Mouse (Mus musculus) lung, postnatal 0 days (tissue): ENCODE results near the gene Rtn2. TPM values are rescaled to one million over a fixed set of nuclear protein-coding genes. Genes with fewer than 3 reads are reported as not detected.

ENCODE experiments used
- ATAC-seq: fragments of 200-750 bp; cut with Nextera tagmentation; 2 replicates; pipeline ENCODE4 v1.8.0; 2017; ENCODE audit warnings: moderate library complexity
- DNase-seq: peaks from one replicate; pipeline ENCODE4 v3.0.0-alpha.2; 2016; ENCODE audit warnings: low spot score
- H3K27ac ChIP-seq: fragments of 300-500 bp; sonication (generic); 2 replicates; pipeline ENCODE4 v1.5.1; 2014; ENCODE audit warnings: antibody characterized with exemption, mild to moderate bottlenecking, low read length, mixed read lengths
- H3K27me3 ChIP-seq: fragments of 300-500 bp; sonication (generic); replicated peaks from 2 replicates; pipeline ENCODE4 v1.6.1; 2014; ENCODE audit warnings: low read length, mixed read lengths; ENCODE audit not compliant: insufficient read depth
- H3K36me3 ChIP-seq: fragments of 300-500 bp; sonication (generic); 2 replicates; pipeline ENCODE4 v1.6.1; 2014; ENCODE audit warnings: low read length, mixed read lengths; ENCODE audit not compliant: insufficient read depth
- H3K4me1 ChIP-seq: fragments of 300-500 bp; sonication (generic); 2 replicates; pipeline ENCODE4 v1.6.1; 2014; ENCODE audit warnings: antibody characterized with exemption, low read depth, low read length, mixed read lengths; ENCODE audit not compliant: insufficient read depth
- H3K4me2 ChIP-seq: fragments of 300-500 bp; sonication (generic); replicated peaks from 2 replicates; pipeline ENCODE4 v1.6.1; 2014; ENCODE audit warnings: low read depth, mild to moderate bottlenecking, low read length, moderate library complexity, mixed read lengths
- H3K4me3 ChIP-seq: fragments of 300-500 bp; sonication (generic); 2 replicates; pipeline ENCODE4 v1.5.1; 2014; ENCODE audit warnings: low read depth, low read length
- H3K9ac ChIP-seq: fragments of 300-500 bp; sonication (generic); replicated peaks from 2 replicates; pipeline ENCODE4 v1.6.1; 2014; ENCODE audit warnings: low read depth, mild to moderate bottlenecking
- H3K9me3 ChIP-seq: fragments of 300-500 bp; sonication (generic); 2 replicates; pipeline ENCODE4 v1.6.1; 2016; ENCODE audit warnings: low read length, mixed read lengths
- CTCF ChIP-seq: IDR thresholded peaks from 2 replicates; pipeline ENCODE4 v1.5.1; 2016; ENCODE audit warnings: antibody characterized with exemption, mild to moderate bottlenecking
- EP300 ChIP-seq: IDR thresholded peaks from 2 replicates; pipeline ENCODE4 v1.6.1; 2016; ENCODE audit warnings: antibody characterized with exemption, mild to moderate bottlenecking, control low read depth
- WGBS: fragments of 180-500 bp; shearing (Covaris S2); extraction: QIAGEN DNeasy Blood & Tissue Kit; methylation state at CpG from one replicate; pipeline ENCODE4 v1.1.7; 2014; 5-methylcytosine and 5-hydroxymethylcytosine counted together
- polyA plus RNA-seq: library from polyadenylated mRNA; unstranded; fragments of >200 nt; fragmentation: Nextera tagmentation; extraction: Ambion mirVana; gene quantifications from 2 replicates; pipeline ENCODE4 v1.2.1, GENCODE M21; 2015

Rtn2 gene
- polyA plus RNA-seq, 1 experiment from 2014 or later, result 26.6 TPM

- H3K4me1 ChIP-seq, result no peaks in the 10 kb centered on the region
- TF ChIP-seq CTCF (no peak), EP300 (no peak)
- H3K4me2 ChIP-seq, result no peak overlapping the region
- no peak overlapping the region for H3K4me3 ChIP-seq
- H3K9me3 ChIP-seq, result no peaks in the 10 kb centered on the region
- WGBS, result 57% methylated on average over 2 of the region's 4 CpGs
- H3K9ac ChIP-seq, result no peak overlapping the region
- H3K27me3 ChIP-seq, result no peaks in the 10 kb centered on the region
- DNase-seq (no peak), ATAC-seq (no peak)
- H3K36me3 ChIP-seq, result no peaks in the 10 kb centered on the region
- no peak overlapping the region for H3K27ac ChIP-seq
Measured at GRCm38 (mm10) chr7:19239986-19240385, 42.4 kb upstream of the Rtn2 start.

GRCm38 (mm10) chr7:19240905-19241463 lies 41.4 kb upstream of the Rtn2 start:
- Histone ChIP-seq H3K4me3 (no peak overlapping the region), H3K4me2 (no peak overlapping the region), H3K27me3 (no peaks in the 10 kb centered on the region), H3K27ac (no peak overlapping the region), H3K36me3 (no peaks in the 10 kb centered on the region), H3K9ac (no peak overlapping the region), H3K4me1 (no peaks in the 10 kb centered on the region), H3K9me3 (no peaks in the 10 kb centered on the region)
- no peak for DNase-seq
- TF ChIP-seq EP300, result no peak
- TF ChIP-seq CTCF, result no peak
- no peak for ATAC-seq
- 89% methylated on average over 8 of the region's 8 CpGs for WGBS

- ATAC-seq (no peak), DNase-seq (no peak)
- no peaks in the 10 kb centered on the region for H3K9me3 ChIP-seq
- H3K4me1 ChIP-seq, result no peaks in the 10 kb centered on the region
- H3K4me3 ChIP-seq, result no peak overlapping the region
- WGBS, result 88% methylated on average over 1 of the region's 1 CpGs
- no peaks in the 10 kb centered on the region for H3K36me3 ChIP-seq
- H3K27me3 ChIP-seq, result no peaks in the 10 kb centered on the region
- no peak for TF ChIP-seq EP300
- TF ChIP-seq CTCF, result no peak
- no peak overlapping the region for H3K9ac ChIP-seq
- no peak overlapping the region for H3K4me2 ChIP-seq
- H3K27ac ChIP-seq, result no peak overlapping the region
Measured at GRCm38 (mm10) chr7:19242005-19242404, 40.4 kb upstream of the Rtn2 start.

GRCm38 (mm10) chr7:19243858-19244257 lies 38.6 kb upstream of the Rtn2 start:
- no peak overlapping the region for H3K27ac ChIP-seq
- no peak overlapping the region for H3K4me2 ChIP-seq
- H3K27me3 ChIP-seq, result no peaks in the 10 kb centered on the region
- no peak for DNase-seq
- TF ChIP-seq EP300, result no peak
- TF ChIP-seq CTCF, result no peak
- no peak overlapping the region for H3K9ac ChIP-seq
- 58% methylated on average over 5 of the region's 5 CpGs for WGBS
- H3K4me3 ChIP-seq, result no peak overlapping the region
- H3K4me1 ChIP-seq, result no peaks in the 10 kb centered on the region
- H3K9me3 ChIP-seq, result no peaks in the 10 kb centered on the region
- no peaks in the 10 kb centered on the region for H3K36me3 ChIP-seq
- ATAC-seq, result no peak

- H3K9me3 ChIP-seq, result no peaks in the 10 kb centered on the region
- DNase-seq, result no peak
- no peak overlapping the region for H3K4me3 ChIP-seq
- no peaks in the 10 kb centered on the region for H3K27me3 ChIP-seq
- TF ChIP-seq EP300 (no peak), CTCF (no peak)
- no peak overlapping the region for H3K4me2 ChIP-seq
- no peaks in the 10 kb centered on the region for H3K4me1 ChIP-seq
- no peak overlapping the region for H3K9ac ChIP-seq
- no peak for ATAC-seq
- H3K27ac ChIP-seq, result no peak overlapping the region
- 85% methylated on average over 3 of the region's 3 CpGs for WGBS
- no peaks in the 10 kb centered on the region for H3K36me3 ChIP-seq
Measured at GRCm38 (mm10) chr7:19245083-19245482, 37.3 kb upstream of the Rtn2 start.

- DNase-seq (no peak), ATAC-seq (no peak)
- 92% methylated on average over 1 of the region's 1 CpGs for WGBS
- H3K36me3 ChIP-seq, result no peaks in the 10 kb centered on the region
- H3K27ac ChIP-seq, result no peak overlapping the region
- no peak overlapping the region for H3K4me3 ChIP-seq
- TF ChIP-seq CTCF (no peak), EP300 (no peak)
- no peaks in the 10 kb centered on the region for H3K4me1 ChIP-seq
- no peak overlapping the region for H3K4me2 ChIP-seq
- no peaks in the 10 kb centered on the region for H3K9me3 ChIP-seq
- H3K27me3 ChIP-seq, result no peaks in the 10 kb centered on the region
- H3K9ac ChIP-seq, result no peak overlapping the region
Measured at GRCm38 (mm10) chr7:19246855-19247254, 35.6 kb upstream of the Rtn2 start.

GRCm38 (mm10) chr7:19247511-19247910 lies 34.9 kb upstream of the Rtn2 start:
- no peak overlapping the region for H3K4me3 ChIP-seq
- no peak overlapping the region for H3K9ac ChIP-seq
- no peaks in the 10 kb centered on the region for H3K36me3 ChIP-seq
- ATAC-seq, result no peak
- H3K9me3 ChIP-seq, result no peaks in the 10 kb centered on the region
- H3K27me3 ChIP-seq, result no peaks in the 10 kb centered on the region
- no peak for TF ChIP-seq EP300
- no peak for TF ChIP-seq CTCF
- no peaks in the 10 kb centered on the region for H3K4me1 ChIP-seq
- no peak for DNase-seq
- no peak overlapping the region for H3K4me2 ChIP-seq
- H3K27ac ChIP-seq, result no peak overlapping the region
- 84% methylated on average over 2 of the region's 2 CpGs for WGBS
